Mouse (Mus musculus) thymus, postnatal 14 days (tissue): Measurements from ENCODE around the gene Cldn14.

ENCODE experiments used
- DNase-seq: peaks from one replicate; pipeline ENCODE4 v3.0.0; 2021

The Cldn14 gene

GRCm38 (mm10) chr16:93910735-93911665, 97.6 kb downstream of the Cldn14 start:
- no peak for DNase-seq

- DNase-seq = no peak
Measured at GRCm38 (mm10) chr16:93909936-93910335, 98.7 kb downstream of the Cldn14 start.

DNA sequence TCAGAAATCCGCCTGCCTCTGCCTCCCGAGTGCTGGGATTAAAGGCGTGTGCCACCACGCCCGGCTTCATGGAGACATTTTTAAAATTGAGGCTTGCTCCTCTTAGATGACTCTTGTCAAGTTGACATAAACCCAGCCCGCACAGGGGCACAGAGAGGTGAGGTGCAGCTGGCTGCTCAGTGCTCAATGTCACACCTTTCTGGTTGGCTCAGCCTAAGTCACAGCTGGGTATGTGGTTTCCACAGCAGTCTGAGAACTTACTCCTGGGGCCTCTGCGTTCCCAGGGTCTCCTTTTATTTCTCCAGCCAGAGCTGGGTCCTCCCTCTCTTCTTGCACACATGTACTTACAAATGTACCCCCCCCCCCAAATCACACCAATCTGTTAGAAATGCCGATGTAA, 100.4 kb downstream of the Cldn14 start:
- DNase-seq = peak; percentile 65

GRCm38 (mm10) chr16:93907761-93908160, 100.9 kb downstream of the Cldn14 start:
- peak; percentile 77 for DNase-seq

DNA sequence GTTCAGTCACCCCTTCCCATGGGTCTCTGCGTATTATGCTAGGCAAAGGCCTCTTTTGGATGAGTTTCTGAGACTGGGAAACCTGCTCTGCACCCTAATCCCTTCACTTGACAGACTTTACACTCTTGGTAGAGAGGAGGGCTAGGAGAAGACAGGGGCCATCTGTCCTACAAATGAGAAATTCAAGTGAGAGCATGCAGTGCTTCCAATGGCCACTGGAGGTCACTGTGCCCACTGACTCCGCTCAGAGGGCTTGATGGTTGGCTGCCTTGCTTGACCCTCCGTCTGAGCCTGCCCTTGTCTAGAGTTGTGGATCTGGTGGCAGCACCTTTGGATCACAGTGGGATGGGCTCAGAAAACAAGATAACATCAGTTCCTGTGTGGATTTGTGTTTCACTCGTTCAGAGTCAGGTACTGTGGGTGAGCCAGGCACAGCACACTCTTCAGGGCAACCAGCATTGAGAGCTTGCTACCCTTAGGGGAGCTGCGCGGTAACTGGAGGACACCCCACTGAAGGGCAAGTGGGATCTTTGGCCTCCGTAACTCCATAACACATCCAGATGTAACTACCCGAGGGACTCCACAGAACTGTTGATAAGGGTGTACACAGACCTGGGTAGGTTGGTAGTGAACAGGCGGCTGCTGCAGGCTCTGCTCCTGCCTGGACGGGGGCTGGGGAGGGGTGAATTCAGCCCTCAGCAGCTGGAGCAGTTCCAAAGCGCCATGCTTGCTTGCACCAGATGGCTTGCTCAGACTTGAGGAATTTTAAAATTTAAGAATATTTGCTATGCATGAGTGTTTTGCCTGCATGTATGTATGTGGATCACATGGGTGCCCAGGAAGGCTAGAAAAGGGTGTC, 102.3 kb downstream of the Cldn14 start:
- DNase-seq = peak; percentile 67

- DNase-seq = peak; percentile 57
Measured at GRCm38 (mm10) chr16:93903027-93903426, 105.6 kb downstream of the Cldn14 start.

DNA sequence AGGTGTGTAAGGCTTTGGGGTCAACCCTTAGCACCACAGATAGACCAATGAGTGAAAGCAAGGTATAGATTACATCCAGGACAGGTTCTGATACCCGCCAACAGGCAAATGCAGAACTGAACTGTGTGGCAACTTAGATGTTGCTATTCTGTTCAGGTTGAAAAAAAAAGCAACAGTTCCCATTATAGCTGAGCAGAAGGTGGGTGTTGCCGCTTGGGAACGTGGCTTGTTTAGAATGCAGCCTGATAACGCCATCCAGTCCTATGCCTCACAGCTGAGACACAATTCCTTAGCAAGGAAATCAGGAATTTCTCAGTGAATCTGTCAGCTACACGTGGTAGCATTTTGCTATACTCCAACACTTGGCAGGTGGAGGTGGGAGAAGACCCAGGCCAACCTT, 115.4 kb downstream of the Cldn14 start:
- no peak for DNase-seq

GRCm38 (mm10) chr16:93890948-93891604, 117.6 kb downstream of the Cldn14 start:
- DNase-seq = no peak

- no peak for DNase-seq
Measured at GRCm38 (mm10) chr16:93888481-93888880, 120.2 kb downstream of the Cldn14 start.

DNA sequence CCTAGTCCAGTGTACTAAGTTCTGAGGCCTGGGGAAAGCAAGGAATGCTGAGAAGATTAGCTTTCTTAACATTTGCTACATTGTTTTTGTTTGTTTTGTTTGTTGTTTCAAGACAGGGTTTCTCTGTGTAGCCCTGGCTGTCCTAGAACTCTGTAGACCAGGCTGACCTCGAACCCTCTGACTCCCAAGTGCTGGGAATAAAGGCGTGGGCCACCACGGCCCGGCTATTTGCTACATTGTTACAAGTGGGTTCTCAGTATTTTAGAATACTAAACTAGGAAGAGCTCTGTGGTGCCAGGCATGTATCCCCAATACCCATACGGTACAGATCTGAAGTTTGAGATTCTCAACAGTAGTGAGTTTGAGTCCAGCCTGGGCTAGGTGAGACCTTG, 123.9 kb downstream of the Cldn14 start:
- DNase-seq = no peak

GRCm38 (mm10) chr16:93884086-93884721, 124.4 kb downstream of the Cldn14 start:
- DNase-seq = no peak

DNA sequence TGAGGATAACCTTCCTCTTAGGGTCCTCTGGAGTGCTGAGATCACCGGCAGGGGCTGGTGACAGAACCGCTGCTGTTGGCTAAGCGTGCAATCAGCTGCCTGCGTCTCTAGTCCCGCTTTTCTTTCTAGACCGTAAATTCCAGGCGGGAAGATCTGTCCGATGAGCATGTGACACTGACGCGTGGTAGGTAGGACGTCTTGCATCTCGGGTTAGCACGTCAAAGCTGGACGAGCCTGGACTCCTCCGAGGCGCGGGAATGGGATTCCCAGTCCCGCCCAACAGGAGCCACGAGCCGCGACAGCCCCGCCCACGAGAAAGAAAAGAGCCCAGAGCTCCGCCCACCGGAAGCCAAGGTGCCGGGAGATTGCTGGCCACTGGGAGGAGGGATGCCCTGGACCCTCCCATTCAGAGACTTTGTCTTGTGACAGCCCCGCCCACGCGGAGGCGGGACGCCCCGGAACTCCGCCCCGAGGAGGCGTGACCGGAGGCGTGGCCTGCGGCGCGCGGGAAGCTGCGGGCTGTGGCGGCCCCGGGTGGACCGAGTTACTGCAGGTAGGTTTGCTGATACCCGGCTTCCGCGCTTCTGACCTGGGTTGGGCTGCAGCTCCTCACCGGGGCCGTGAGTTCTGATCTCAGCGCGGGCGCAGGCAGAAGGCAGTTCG, 125.1 kb downstream of the Cldn14 start, which contains the start of gene Chaf1b:
Gene Chaf1b (plus strand): TSS at position 479 of the 663 bp plus-strand sequence.
- peak; percentile 98 for DNase-seq

- DNase-seq = no peak
Measured at GRCm38 (mm10) chr16:93877612-93878380, 130.8 kb downstream of the Cldn14 start.

GRCm38 (mm10) chr16:93874841-93875240, 133.8 kb downstream of the Cldn14 start:
- no peak for DNase-seq
